Mouse (Mus musculus): Measurements from ENCODE around the gene Aurkb. TPM values are rescaled to one million over a fixed set of nuclear protein-coding genes. Genes with fewer than 3 reads are reported as not detected.
A peak's percentile ranks its signal among the peaks of the same experiment; 100 is the strongest.

The Aurkb gene
- polyA plus RNA-seq, 1 experiment from 2014 or later, result 95.3 TPM

- no peak for ATAC-seq (replicated peaks; ENCODE audit: extremely low read depth, insufficient read depth, low FRiP score)
- WGBS, result under 1% methylated on average over 27 of the region's 27 CpGs
- H3K4me2 ChIP-seq (ENCODE audit: low read depth, low read length), result peak overlapping the region; percentile 98
- peak overlapping the region; percentile 76 for H3K4me3 ChIP-seq (ENCODE audit: low read length)
- peaks cover 36% of the 10 kb centered on the region for H3K4me1 ChIP-seq (ENCODE audit: control insufficient read depth, insufficient read depth, low read length)
- H3K9me3 ChIP-seq (replicated peaks; ENCODE audit: control insufficient read depth, low read length), result no peaks in the 10 kb centered on the region
- H3K27ac ChIP-seq (ENCODE audit: low read length), result peak overlapping the region; percentile 99
- H3K27me3 ChIP-seq (ENCODE audit: control insufficient read depth, insufficient read depth, low read length), result no peaks in the 10 kb centered on the region
- H3K9ac ChIP-seq (ENCODE audit: low read length), result peak overlapping the region; percentile 93
- H3K36me3 ChIP-seq (ENCODE audit: control insufficient read depth, insufficient read depth), result peaks cover 10% of the 10 kb centered on the region
Measured at GRCm38 (mm10) chr11:69095511-69096231, 50.2 kb downstream of the Aurkb start.

- Histone ChIP-seq H3K36me3 (ENCODE audit: control insufficient read depth, insufficient read depth) (peaks cover 15% of the 10 kb centered on the region), H3K4me1 (ENCODE audit: control insufficient read depth, insufficient read depth, low read length) (peaks cover 38% of the 10 kb centered on the region), H3K4me2 (ENCODE audit: low read depth, low read length) (peak overlapping the region; percentile 98), H3K9me3 (replicated peaks; ENCODE audit: control insufficient read depth, low read length) (no peaks in the 10 kb centered on the region), H3K9ac (ENCODE audit: low read length) (peak overlapping the region; percentile 93), H3K27ac (ENCODE audit: low read length) (peak overlapping the region; percentile 99), H3K27me3 (ENCODE audit: control insufficient read depth, insufficient read depth, low read length) (no peaks in the 10 kb centered on the region), H3K4me3 (ENCODE audit: low read length) (peak overlapping the region; percentile 76)
- 7% methylated on average over 9 of the region's 9 CpGs for WGBS
- ATAC-seq (replicated peaks; ENCODE audit: extremely low read depth, insufficient read depth, low FRiP score), result no peak
Measured at GRCm38 (mm10) chr11:69096360-69096986, 51.0 kb downstream of the Aurkb start.

GRCm38 (mm10) chr11:69096987-69097900 lies 51.8 kb downstream of the Aurkb start:
- peak; percentile 59 for ATAC-seq (replicated peaks; ENCODE audit: extremely low read depth, insufficient read depth, low FRiP score)
- Histone ChIP-seq H3K9ac (ENCODE audit: low read length) (peak overlapping the region; percentile 93), H3K4me2 (ENCODE audit: low read depth, low read length) (peak overlapping the region; percentile 98), H3K27ac (ENCODE audit: low read length) (peak overlapping the region; percentile 99), H3K36me3 (ENCODE audit: control insufficient read depth, insufficient read depth) (peaks cover 19% of the 10 kb centered on the region), H3K9me3 (replicated peaks; ENCODE audit: control insufficient read depth, low read length) (no peaks in the 10 kb centered on the region), H3K4me3 (ENCODE audit: low read length) (peak overlapping the region; percentile 76), H3K27me3 (ENCODE audit: control insufficient read depth, insufficient read depth, low read length) (no peaks in the 10 kb centered on the region), H3K4me1 (ENCODE audit: control insufficient read depth, insufficient read depth, low read length) (peaks cover 38% of the 10 kb centered on the region)
- WGBS, result 2% methylated on average over 29 of the region's 29 CpGs

GRCm38 (mm10) chr11:69098039-69098761 lies 52.8 kb downstream of the Aurkb start:
- peak overlapping the region; percentile 76 for H3K4me3 ChIP-seq (ENCODE audit: low read length)
- ATAC-seq (replicated peaks; ENCODE audit: extremely low read depth, insufficient read depth, low FRiP score), result no peak
- H3K9ac ChIP-seq (ENCODE audit: low read length), result peak overlapping the region; percentile 83
- H3K27ac ChIP-seq (ENCODE audit: low read length), result peak overlapping the region; percentile 99
- 21% methylated on average over 8 of the region's 8 CpGs for WGBS
- H3K4me1 ChIP-seq (ENCODE audit: control insufficient read depth, insufficient read depth, low read length), result peaks cover 38% of the 10 kb centered on the region
- H3K9me3 ChIP-seq (replicated peaks; ENCODE audit: control insufficient read depth, low read length), result no peaks in the 10 kb centered on the region
- no peaks in the 10 kb centered on the region for H3K27me3 ChIP-seq (ENCODE audit: control insufficient read depth, insufficient read depth, low read length)
- H3K36me3 ChIP-seq (ENCODE audit: control insufficient read depth, insufficient read depth), result peaks cover 28% of the 10 kb centered on the region
- peak overlapping the region; percentile 98 for H3K4me2 ChIP-seq (ENCODE audit: low read depth, low read length)

- Histone ChIP-seq H3K4me1 (ENCODE audit: control insufficient read depth, insufficient read depth, low read length) (peaks cover 38% of the 10 kb centered on the region), H3K4me3 (ENCODE audit: low read length) (peak overlapping the region; percentile 76), H3K9me3 (replicated peaks; ENCODE audit: control insufficient read depth, low read length) (no peaks in the 10 kb centered on the region), H3K27me3 (ENCODE audit: control insufficient read depth, insufficient read depth, low read length) (no peaks in the 10 kb centered on the region), H3K9ac (ENCODE audit: low read length) (peak overlapping the region; percentile 83), H3K36me3 (ENCODE audit: control insufficient read depth, insufficient read depth) (peaks cover 33% of the 10 kb centered on the region), H3K27ac (ENCODE audit: low read length) (peak overlapping the region; percentile 99), H3K4me2 (ENCODE audit: low read depth, low read length) (peak overlapping the region; percentile 98)
- ATAC-seq (replicated peaks; ENCODE audit: extremely low read depth, insufficient read depth, low FRiP score), result peak; percentile 1; the same call in 1 of the 2 replicates
- WGBS, result under 1% methylated on average over 19 of the region's 19 CpGs
Measured at GRCm38 (mm10) chr11:69098762-69099091, 53.3 kb downstream of the Aurkb start.

GRCm38 (mm10) chr11:69099177-69099914 lies 53.9 kb downstream of the Aurkb start:
- Histone ChIP-seq H3K27ac (ENCODE audit: low read length) (peak overlapping the region; percentile 99), H3K9ac (ENCODE audit: low read length) (peak overlapping the region; percentile 83), H3K4me3 (ENCODE audit: low read length) (peak overlapping the region; percentile 76), H3K36me3 (ENCODE audit: control insufficient read depth, insufficient read depth) (peaks cover 40% of the 10 kb centered on the region), H3K4me1 (ENCODE audit: control insufficient read depth, insufficient read depth, low read length) (peaks cover 35% of the 10 kb centered on the region), H3K4me2 (ENCODE audit: low read depth, low read length) (peak overlapping the region; percentile 98), H3K9me3 (replicated peaks; ENCODE audit: control insufficient read depth, low read length) (no peaks in the 10 kb centered on the region), H3K27me3 (ENCODE audit: control insufficient read depth, insufficient read depth, low read length) (no peaks in the 10 kb centered on the region)
- 1% methylated on average over 22 of the region's 22 CpGs for WGBS
- no peak for ATAC-seq (replicated peaks; ENCODE audit: extremely low read depth, insufficient read depth, low FRiP score)

GRCm38 (mm10) chr11:69099915-69100345 lies 54.5 kb downstream of the Aurkb start:
- peaks cover 45% of the 10 kb centered on the region for H3K36me3 ChIP-seq (ENCODE audit: control insufficient read depth, insufficient read depth)
- ATAC-seq (replicated peaks; ENCODE audit: extremely low read depth, insufficient read depth, low FRiP score), result peak; percentile 15
- under 1% methylated on average over 23 of the region's 23 CpGs for WGBS
- no peaks in the 10 kb centered on the region for H3K27me3 ChIP-seq (ENCODE audit: control insufficient read depth, insufficient read depth, low read length)
- H3K4me1 ChIP-seq (ENCODE audit: control insufficient read depth, insufficient read depth, low read length), result peaks cover 33% of the 10 kb centered on the region
- peak overlapping the region; percentile 98 for H3K4me2 ChIP-seq (ENCODE audit: low read depth, low read length)
- H3K9ac ChIP-seq (ENCODE audit: low read length), result peak overlapping the region; percentile 83
- H3K4me3 ChIP-seq (ENCODE audit: low read length), result peak overlapping the region; percentile 76
- H3K27ac ChIP-seq (ENCODE audit: low read length), result peak overlapping the region; percentile 99
- H3K9me3 ChIP-seq (replicated peaks; ENCODE audit: control insufficient read depth, low read length), result no peaks in the 10 kb centered on the region

All from heart, embryonic 16.5 days (tissue).